Mouse (Mus musculus) midbrain, embryonic 13.5 days (tissue): ENCODE measurements around the gene Csf1. TPM values are rescaled to one million over a fixed set of nuclear protein-coding genes. Genes with fewer than 3 reads are reported as not detected.

Source experiments
- ATAC-seq: fragments of 200-750 bp; cut with Nextera tagmentation; 2 replicates; pipeline ENCODE4 v1.8.0; 2017; ENCODE audit warnings: mild to moderate bottlenecking, moderate TSS enrichment, moderate library complexity
- H3K27ac ChIP-seq: fragments of 300-500 bp; sonication (generic); 2 replicates; pipeline ENCODE4 v1.5.1; 2015; ENCODE audit warnings: inconsistent platforms, mild to moderate bottlenecking, moderate library complexity
- H3K27me3 ChIP-seq: fragments of 300-500 bp; sonication (generic); 2 replicates; pipeline ENCODE4 v1.6.1; 2015; ENCODE audit warnings: mild to moderate bottlenecking, inconsistent platforms
- H3K36me3 ChIP-seq: fragments of 300-500 bp; sonication (generic); 2 replicates; pipeline ENCODE4 v1.6.1; 2015; ENCODE audit warnings: mild to moderate bottlenecking, inconsistent platforms
- H3K4me1 ChIP-seq: fragments of 300-500 bp; sonication (generic); replicated peaks from 2 replicates; pipeline ENCODE4 v1.6.1; 2015; ENCODE audit warnings: inconsistent platforms
- H3K4me2 ChIP-seq: fragments of 300-500 bp; sonication (generic); replicated peaks from 2 replicates; pipeline ENCODE4 v1.6.1; 2015; ENCODE audit warnings: moderate library complexity, mild to moderate bottlenecking, inconsistent platforms
- H3K4me3 ChIP-seq: fragments of 300-500 bp; sonication (generic); replicated peaks from 2 replicates; pipeline ENCODE4 v1.5.1; 2015; ENCODE audit warnings: mild to moderate bottlenecking, inconsistent platforms
- H3K9ac ChIP-seq: fragments of 300-500 bp; sonication (generic); replicated peaks from 2 replicates; pipeline ENCODE4 v1.6.1; 2015; ENCODE audit warnings: mild to moderate bottlenecking, inconsistent platforms
- H3K9me3 ChIP-seq: fragments of 300-500 bp; sonication (generic); 2 replicates; pipeline ENCODE4 v1.6.1; 2016; ENCODE audit warnings: mild to moderate bottlenecking, inconsistent platforms
- WGBS: fragments of 180-500 bp; shearing (Covaris S2); methylation state at CpG from one replicate; pipeline ENCODE4 v1.1.7; 2015; 5-methylcytosine and 5-hydroxymethylcytosine counted together
- polyA plus RNA-seq: library from polyadenylated mRNA; unstranded; fragments of >200 nt; fragmentation: Nextera tagmentation; extraction: Ambion mirVana; gene quantifications from 2 replicates; pipeline ENCODE4 v1.2.1, GENCODE M21; 2015

Csf1 gene
- polyA plus RNA-seq, 1 experiment from 2014 or later = 5.3 TPM

DNA sequence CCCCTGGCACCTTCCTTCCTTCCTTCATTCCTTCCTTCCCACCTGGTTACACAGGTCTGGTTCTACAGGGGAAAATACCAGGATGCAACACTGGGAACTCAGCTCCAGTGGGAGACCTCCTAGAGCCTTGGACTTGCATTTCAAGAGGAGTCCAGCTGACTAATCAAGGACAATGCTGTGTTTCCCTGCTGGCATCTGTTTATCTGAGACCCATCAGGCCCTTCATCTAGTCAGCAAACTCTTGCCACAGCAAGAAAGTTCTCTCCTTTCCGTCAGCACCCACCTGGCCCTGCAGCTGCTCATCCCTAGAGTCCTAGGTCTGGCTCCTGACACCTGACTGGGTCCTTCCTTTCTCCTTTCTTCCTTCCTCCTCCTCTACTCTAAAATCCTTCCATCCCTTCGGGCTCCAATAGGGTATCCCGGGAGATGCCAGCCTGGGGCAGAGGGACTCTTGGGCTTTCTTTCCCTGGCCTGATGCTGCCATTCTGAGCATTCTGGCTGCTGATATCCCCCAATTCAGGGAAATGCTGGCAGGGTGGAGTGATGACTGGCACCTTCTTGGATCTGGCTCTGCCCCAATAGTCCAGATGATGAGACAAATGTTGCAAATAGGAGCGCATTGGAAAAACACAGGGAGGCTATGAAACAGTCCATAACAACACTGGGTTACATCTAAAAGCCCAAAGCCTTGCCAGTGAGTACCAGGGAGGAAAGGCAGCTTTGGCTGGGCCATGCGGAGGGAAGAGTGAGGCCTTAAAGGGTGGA is 2.7 kb downstream of the Csf1 start:
- no peak overlapping the region for H3K27ac ChIP-seq
- peaks cover 38% of the 10 kb centered on the region for H3K4me1 ChIP-seq
- H3K9me3 ChIP-seq = no peaks in the 10 kb centered on the region
- H3K9ac ChIP-seq = no peak overlapping the region
- no peaks in the 10 kb centered on the region for H3K27me3 ChIP-seq
- whole genome bisulfite sequencing = 92% methylated on average over 5 of the region's 5 CpGs
- no peak overlapping the region for H3K4me2 ChIP-seq
- H3K36me3 ChIP-seq = 0 out of 2 replicates have a peak, but pooled peaks cover 6% of the 10 kb centered on the region
- no peak overlapping the region for H3K4me3 ChIP-seq
- no peak for ATAC-seq

DNA sequence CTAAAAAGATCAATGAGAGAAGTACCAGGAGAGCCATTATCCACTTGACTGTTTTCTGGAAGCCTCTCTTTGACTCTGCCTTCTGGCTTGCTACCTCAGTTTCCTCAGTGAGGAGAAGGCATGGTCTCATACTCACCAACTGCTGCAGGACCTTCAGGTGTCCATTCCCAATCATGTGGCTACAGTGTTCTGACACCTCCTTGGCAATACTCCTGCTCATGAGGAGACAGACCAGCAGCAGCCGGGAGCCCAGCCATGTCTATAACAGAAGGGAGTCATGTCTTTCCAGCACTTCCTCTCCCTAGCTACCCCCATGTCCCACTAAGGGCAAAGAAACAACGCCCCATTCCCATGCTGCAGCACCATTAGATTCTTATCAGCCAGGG is 3.8 kb downstream of the Csf1 start:
- H3K4me1 ChIP-seq = peaks cover 38% of the 10 kb centered on the region
- 0 out of 2 replicates have a peak, but pooled peaks cover 6% of the 10 kb centered on the region for H3K36me3 ChIP-seq
- no peak overlapping the region for H3K27ac ChIP-seq
- H3K9me3 ChIP-seq = no peaks in the 10 kb centered on the region
- H3K27me3 ChIP-seq = no peaks in the 10 kb centered on the region
- no peak overlapping the region for H3K4me2 ChIP-seq
- WGBS = 87% methylated on average over 2 of the region's 2 CpGs
- no peak for ATAC-seq
- no peak overlapping the region for H3K4me3 ChIP-seq
- H3K9ac ChIP-seq = no peak overlapping the region

DNA sequence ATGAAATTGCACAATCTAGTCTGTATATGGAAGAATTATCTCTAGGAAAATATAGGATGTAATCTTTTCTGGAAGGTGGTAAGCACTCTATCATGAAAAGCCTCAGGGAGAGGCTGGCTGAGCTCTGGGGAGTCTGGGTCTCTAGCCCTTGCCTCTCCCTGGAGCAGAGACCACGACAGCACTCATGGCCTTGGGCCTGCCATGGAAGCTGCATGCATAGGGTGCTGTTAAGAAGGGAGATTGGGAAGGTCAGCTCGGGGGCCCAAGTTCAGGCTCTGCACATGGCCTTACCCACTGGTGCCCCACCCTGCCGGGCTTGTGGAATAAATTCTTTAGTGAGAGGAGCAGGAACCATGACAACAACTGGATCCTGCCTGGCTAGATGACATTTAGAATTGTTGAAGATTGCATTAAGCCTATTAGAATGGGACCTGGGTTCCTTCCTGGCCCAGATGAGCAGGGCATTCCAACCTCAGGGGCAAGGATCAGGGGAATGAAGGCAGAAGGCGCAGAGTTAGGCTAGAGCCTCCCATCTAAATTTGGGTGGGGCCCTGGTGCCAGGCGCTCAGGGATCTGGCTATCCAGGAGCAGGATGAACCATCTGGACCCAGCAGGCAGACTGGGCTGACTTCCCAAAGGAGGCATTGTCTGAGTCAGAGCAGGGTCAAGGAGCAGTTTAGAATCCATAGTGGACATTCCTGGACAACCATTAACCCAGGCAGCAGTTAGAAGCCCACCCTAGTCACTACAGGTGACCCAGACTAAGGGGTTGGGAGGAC is 4.4 kb downstream of the Csf1 start:
- ATAC-seq = no peak

GRCm38 (mm10) chr3:107754632-107755031 is 5.6 kb downstream of the Csf1 start:
- H3K36me3 ChIP-seq = 0 out of 2 replicates have a peak, but pooled peaks cover 13% of the 10 kb centered on the region
- H3K4me1 ChIP-seq = peaks cover 25% of the 10 kb centered on the region
- no peak overlapping the region for H3K4me3 ChIP-seq
- no peak for ATAC-seq
- no peak overlapping the region for H3K27ac ChIP-seq
- H3K27me3 ChIP-seq = no peaks in the 10 kb centered on the region
- no peaks in the 10 kb centered on the region for H3K9me3 ChIP-seq
- 40% methylated on average over 3 of the region's 3 CpGs for WGBS
- H3K4me2 ChIP-seq = no peak overlapping the region
- H3K9ac ChIP-seq = no peak overlapping the region

More for the DNA sequence above, 4.4 kb downstream of the Csf1 start:
- H3K9me3 ChIP-seq = no peaks in the 10 kb centered on the region
- no peaks in the 10 kb centered on the region for H3K27me3 ChIP-seq
- no peak overlapping the region for H3K4me2 ChIP-seq
- no peak overlapping the region for H3K4me3 ChIP-seq
- 0 out of 2 replicates have a peak overlapping the region, but pooled peaks have one; percentile 26 for H3K9ac ChIP-seq
- H3K27ac ChIP-seq = no peak overlapping the region
- H3K36me3 ChIP-seq = 0 out of 2 replicates have a peak, but pooled peaks cover 9% of the 10 kb centered on the region
- WGBS = 50% methylated on average over 5 of the region's 5 CpGs
- H3K4me1 ChIP-seq = peaks cover 37% of the 10 kb centered on the region

DNA sequence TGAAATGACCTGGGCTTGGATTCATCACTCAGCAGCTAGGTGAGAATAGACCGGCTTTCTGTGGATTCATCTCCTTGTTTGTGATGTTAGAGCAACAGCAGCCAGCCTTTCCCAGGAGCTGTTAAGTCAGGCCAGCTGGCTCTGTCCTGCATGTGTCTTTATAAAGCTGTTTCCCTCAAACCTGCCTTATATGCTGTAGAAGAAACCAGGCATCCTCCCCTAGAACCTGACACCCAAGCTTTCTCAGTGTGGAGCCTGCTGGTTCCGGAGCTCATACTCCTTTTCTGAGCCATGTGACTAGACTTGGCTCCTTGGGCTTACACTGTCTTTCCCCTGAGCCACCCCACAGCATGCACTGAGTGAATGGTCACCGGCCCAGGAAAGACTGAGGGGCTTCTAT is 8.7 kb downstream of the Csf1 start:
- Histone ChIP-seq H3K4me2 (no peak overlapping the region), H3K9me3 (no peaks in the 10 kb centered on the region), H3K36me3 (peaks cover 16% of the 10 kb centered on the region; the same call in 1 of the 2 replicates), H3K27ac (no peak overlapping the region), H3K4me1 (peaks cover 5% of the 10 kb centered on the region; the same call in 1 of the 2 replicates), H3K9ac (no peak overlapping the region), H3K27me3 (no peaks in the 10 kb centered on the region), H3K4me3 (no peak overlapping the region)
- WGBS = 82% methylated on average over 3 of the region's 3 CpGs
- no peak for ATAC-seq

GRCm38 (mm10) chr3:107750775-107751540 is 9.3 kb downstream of the Csf1 start:
- H3K36me3 ChIP-seq = peaks cover 16% of the 10 kb centered on the region; the same call in 1 of the 2 replicates
- H3K4me1 ChIP-seq = peaks cover 4% of the 10 kb centered on the region; the same call in 1 of the 2 replicates
- ATAC-seq = no peak
- H3K27ac ChIP-seq = no peak overlapping the region
- no peak overlapping the region for H3K4me2 ChIP-seq
- no peaks in the 10 kb centered on the region for H3K27me3 ChIP-seq
- no peaks in the 10 kb centered on the region for H3K9me3 ChIP-seq
- WGBS = 83% methylated on average over 9 of the region's 9 CpGs
- no peak overlapping the region for H3K9ac ChIP-seq
- H3K4me3 ChIP-seq = no peak overlapping the region

DNA sequence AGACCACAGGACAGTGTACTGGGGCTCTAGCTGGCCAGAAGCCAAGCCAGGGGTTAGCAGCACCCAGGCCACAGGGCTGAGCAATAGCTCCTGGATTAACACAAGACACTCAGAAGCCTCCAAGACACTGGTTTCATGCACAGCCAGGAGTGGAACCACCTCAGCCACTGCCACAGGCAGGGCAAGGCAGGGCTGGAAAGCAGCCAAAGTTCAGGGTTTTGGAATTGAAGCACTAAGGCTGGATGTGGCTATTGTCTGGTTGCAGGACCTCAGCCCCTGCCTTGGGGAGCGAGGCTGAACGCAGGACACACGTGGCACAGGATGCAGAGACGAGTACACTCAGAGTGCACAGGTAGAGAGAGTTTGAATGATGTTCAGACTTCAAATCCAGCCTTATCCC is 10.8 kb downstream of the Csf1 start:
- Histone ChIP-seq H3K27me3 (no peaks in the 10 kb centered on the region), H3K4me1 (no peaks in the 10 kb centered on the region), H3K4me2 (no peak overlapping the region), H3K9me3 (no peaks in the 10 kb centered on the region), H3K27ac (no peak overlapping the region), H3K9ac (no peak overlapping the region), H3K36me3 (peaks cover 16% of the 10 kb centered on the region; the same call in 1 of the 2 replicates), H3K4me3 (no peak overlapping the region)
- ATAC-seq = peak; percentile 31; the same call in 1 of the 2 replicates
- 84% methylated on average over 4 of the region's 4 CpGs for WGBS

GRCm38 (mm10) chr3:107748260-107748955 is 11.9 kb downstream of the Csf1 start:
- Histone ChIP-seq H3K9me3 (no peaks in the 10 kb centered on the region), H3K36me3 (peaks cover 16% of the 10 kb centered on the region; the same call in 1 of the 2 replicates), H3K4me2 (no peak overlapping the region), H3K4me1 (no peaks in the 10 kb centered on the region), H3K9ac (no peak overlapping the region), H3K27ac (no peak overlapping the region), H3K27me3 (no peaks in the 10 kb centered on the region), H3K4me3 (no peak overlapping the region)
- no peak; the same call in 1 of the 2 replicates for ATAC-seq
- WGBS = 81% methylated on average over 14 of the region's 14 CpGs

GRCm38 (mm10) chr3:107746026-107746425 is 14.2 kb downstream of the Csf1 start:
- H3K4me1 ChIP-seq = peaks cover 15% of the 10 kb centered on the region
- WGBS = 94% methylated on average over 3 of the region's 3 CpGs
- peaks cover 13% of the 10 kb centered on the region for H3K36me3 ChIP-seq
- H3K4me2 ChIP-seq = no peak overlapping the region
- H3K4me3 ChIP-seq = no peak overlapping the region
- H3K9ac ChIP-seq = no peak overlapping the region
- no peaks in the 10 kb centered on the region for H3K9me3 ChIP-seq
- no peak overlapping the region for H3K27ac ChIP-seq
- H3K27me3 ChIP-seq = no peaks in the 10 kb centered on the region
- ATAC-seq = no peak

DNA sequence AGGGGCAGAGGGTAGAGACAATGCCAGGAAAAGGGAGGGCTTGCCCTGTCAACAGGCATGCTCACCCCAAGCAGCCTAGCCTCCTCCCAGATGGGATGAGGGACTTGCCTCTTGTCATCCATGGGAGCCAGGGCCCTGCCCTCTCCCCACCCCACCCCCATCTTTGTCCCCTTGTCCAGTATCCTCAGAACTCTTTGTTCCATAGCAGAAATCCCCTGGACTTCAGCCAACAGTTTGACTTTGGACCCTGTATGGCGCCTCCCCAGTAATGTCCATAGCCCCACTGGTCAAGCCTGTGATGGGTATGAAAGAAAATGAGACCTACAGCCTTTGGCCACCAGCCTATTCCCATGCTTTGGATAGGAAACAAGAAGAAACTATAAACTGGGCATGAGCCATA is 16.6 kb downstream of the Csf1 start:
- no peak for ATAC-seq
- Histone ChIP-seq H3K4me1 (peaks cover 29% of the 10 kb centered on the region), H3K27ac (no peak overlapping the region), H3K36me3 (peaks cover 9% of the 10 kb centered on the region), H3K4me2 (no peak overlapping the region), H3K9me3 (no peaks in the 10 kb centered on the region), H3K27me3 (no peaks in the 10 kb centered on the region), H3K4me3 (no peak overlapping the region), H3K9ac (no peak overlapping the region)
- WGBS = 86% methylated on average over 1 of the region's 1 CpGs

DNA sequence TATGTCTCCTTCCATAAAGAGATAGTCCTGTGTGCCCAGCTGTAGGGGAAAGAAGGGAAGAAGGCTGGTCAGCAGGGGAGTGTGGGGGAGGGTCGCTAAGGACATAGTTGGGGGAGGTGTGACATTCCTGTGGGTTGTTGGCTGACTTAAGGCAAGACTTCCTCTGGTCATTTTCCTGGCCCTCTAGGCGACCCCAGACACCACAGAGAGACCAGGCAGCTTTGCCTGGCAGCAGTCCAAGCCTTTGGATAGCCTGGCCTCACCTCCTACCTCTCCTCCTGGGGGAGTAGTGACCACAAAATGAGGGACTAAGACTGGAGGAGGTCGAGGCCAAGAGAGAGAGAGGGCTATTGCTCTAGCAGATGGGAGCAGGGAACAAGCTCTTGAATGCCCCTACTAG is 17.2 kb downstream of the Csf1 start:
- H3K4me3 ChIP-seq = no peak overlapping the region
- peaks cover 29% of the 10 kb centered on the region for H3K4me1 ChIP-seq
- peaks cover 9% of the 10 kb centered on the region for H3K36me3 ChIP-seq
- no peak for ATAC-seq
- H3K9ac ChIP-seq = no peak overlapping the region
- no peaks in the 10 kb centered on the region for H3K9me3 ChIP-seq
- no peaks in the 10 kb centered on the region for H3K27me3 ChIP-seq
- H3K4me2 ChIP-seq = no peak overlapping the region
- 50% methylated on average over 3 of the region's 3 CpGs for WGBS
- no peak overlapping the region for H3K27ac ChIP-seq
